Mouse (Mus musculus): ENCODE data around the gene Stard10. TPM values are rescaled to one million over a fixed set of nuclear protein-coding genes. Genes with fewer than 3 reads are reported as not detected.

The Stard10 gene
- total RNA-seq, 1 experiment, result 15.2 TPM

DNA sequence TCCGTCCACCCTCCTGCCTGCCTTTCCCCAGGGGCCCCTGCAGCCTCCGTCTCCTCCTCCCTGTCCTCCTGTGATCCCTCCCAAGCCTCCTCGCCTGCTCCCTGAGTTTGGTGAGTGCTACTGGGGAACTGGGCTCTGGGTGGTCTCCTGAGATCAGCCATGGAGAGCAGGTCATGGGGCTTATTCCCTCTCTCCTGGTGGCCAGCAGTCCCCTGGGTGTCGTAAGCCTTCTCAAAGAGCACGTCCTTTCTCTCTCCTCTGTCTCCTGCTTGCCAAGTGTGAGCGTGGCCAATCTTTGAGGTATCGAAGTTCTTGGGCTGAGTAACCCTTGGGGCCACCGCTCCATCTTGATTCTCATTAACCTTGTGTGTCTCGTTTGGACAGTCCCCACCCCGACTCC, 68.0 kb downstream of the Stard10 start:
- Histone ChIP-seq H3K27ac (ENCODE audit: insufficient read depth, low read depth, low read length, poor library complexity, severe bottlenecking) (no peak overlapping the region), H3K9ac (ENCODE audit: insufficient read depth, low read depth, low read length, poor library complexity, severe bottlenecking) (no peak overlapping the region), H3K4me1 (ENCODE audit: control insufficient read depth in 2 of 2, insufficient read depth in 2 of 2, low read length in 2 of 2, poor library complexity in 1 of 2) (peaks cover 2 to 18% of the 10 kb centered on the region in 2 experiments; a peak in 2 of 4 replicates), H3K9me3 (ENCODE audit: control insufficient read depth, insufficient read depth, low read depth, low read length) (no peaks in the 10 kb centered on the region), H3K36me3 (ENCODE audit: control insufficient read depth, insufficient read depth, low read length, poor library complexity, severe bottlenecking) (peaks cover 9% of the 10 kb centered on the region; the same call in 1 of the 2 replicates), H3K4me3 (ENCODE audit: insufficient read depth in 1 of 2, low read depth in 1 of 2, low read length in 2 of 2, poor library complexity in 1 of 2, severe bottlenecking in 1 of 2) (no peak overlapping the region)
- TF ChIP-seq HCFC1 (IDR thresholded peaks at IDR 0.05; ENCODE audit: borderline replicate concordance, insufficient read depth, low read length) (no peak), ZC3H11A (IDR thresholded peaks at IDR 0.05; ENCODE audit: borderline replicate concordance, low read depth, low read length) (no peak), MAFK (IDR thresholded peaks at IDR 0.05; ENCODE audit: insufficient read depth, low read depth, low read length) (no peak), ZNF384 (IDR thresholded peaks at IDR 0.05; ENCODE audit: low read depth, low read length) (no peak), CHD2 (IDR thresholded peaks at IDR 0.05; ENCODE audit: low read depth, low read length) (no peak)
- DNase-seq (ENCODE audit: low read depth, low spot score), result no peak
- in situ Hi-C loops (cut with MboI; ENCODE audit: low sequenced_read_pairs in 2 of 2, unreplicated experiment in 2 of 2), result no loop called here

DNA sequence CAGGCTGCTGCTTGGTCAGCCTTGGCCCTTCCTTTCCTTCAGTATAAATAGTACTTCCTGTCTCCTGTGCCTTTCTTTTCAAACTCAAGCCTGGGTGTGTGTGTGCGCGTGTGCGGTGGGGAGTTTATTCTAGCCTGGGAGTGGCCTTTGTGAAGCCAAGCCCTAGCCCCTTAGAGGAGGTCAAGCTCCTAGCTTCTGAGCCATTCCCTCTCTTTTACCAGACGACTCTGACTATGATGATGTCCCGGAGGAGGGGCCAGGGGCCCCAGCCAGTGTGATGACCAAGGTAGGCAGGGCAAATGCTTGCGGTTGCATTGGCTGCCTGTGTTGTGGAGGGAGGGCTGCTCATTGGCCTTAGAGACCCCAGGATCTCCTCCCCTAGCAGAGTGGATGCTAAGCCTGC, 68.4 kb downstream of the Stard10 start:
- Histone ChIP-seq H3K9ac (ENCODE audit: insufficient read depth, low read depth, low read length, poor library complexity, severe bottlenecking) (no peak overlapping the region), H3K36me3 (ENCODE audit: control insufficient read depth, insufficient read depth, low read length, poor library complexity, severe bottlenecking) (peaks cover 11% of the 10 kb centered on the region; the same call in 1 of the 2 replicates), H3K4me3 (ENCODE audit: insufficient read depth in 1 of 2, low read depth in 1 of 2, low read length in 2 of 2, poor library complexity in 1 of 2, severe bottlenecking in 1 of 2) (no peak overlapping the region), H3K27ac (ENCODE audit: insufficient read depth, low read depth, low read length, poor library complexity, severe bottlenecking) (no peak overlapping the region), H3K4me1 (ENCODE audit: control insufficient read depth in 2 of 2, insufficient read depth in 2 of 2, low read length in 2 of 2, poor library complexity in 1 of 2) (peaks cover 2 to 18% of the 10 kb centered on the region in 2 experiments; a peak in 2 of 4 replicates), H3K9me3 (ENCODE audit: control insufficient read depth, insufficient read depth, low read depth, low read length) (no peaks in the 10 kb centered on the region)
- no peak for TF ChIP-seq ZC3H11A (IDR thresholded peaks at IDR 0.05; ENCODE audit: borderline replicate concordance, low read depth, low read length)
- no peak for TF ChIP-seq ZNF384 (IDR thresholded peaks at IDR 0.05; ENCODE audit: low read depth, low read length)
- TF ChIP-seq MAFK (IDR thresholded peaks at IDR 0.05; ENCODE audit: insufficient read depth, low read depth, low read length), result no peak
- TF ChIP-seq HCFC1 (IDR thresholded peaks at IDR 0.05; ENCODE audit: borderline replicate concordance, insufficient read depth, low read length), result no peak
- TF ChIP-seq CHD2 (IDR thresholded peaks at IDR 0.05; ENCODE audit: low read depth, low read length), result no peak
- in situ Hi-C loops (cut with MboI; ENCODE audit: low sequenced_read_pairs in 2 of 2, unreplicated experiment in 2 of 2), result no loop called here
- DNase-seq (ENCODE audit: low read depth, low spot score), result no peak

DNA sequence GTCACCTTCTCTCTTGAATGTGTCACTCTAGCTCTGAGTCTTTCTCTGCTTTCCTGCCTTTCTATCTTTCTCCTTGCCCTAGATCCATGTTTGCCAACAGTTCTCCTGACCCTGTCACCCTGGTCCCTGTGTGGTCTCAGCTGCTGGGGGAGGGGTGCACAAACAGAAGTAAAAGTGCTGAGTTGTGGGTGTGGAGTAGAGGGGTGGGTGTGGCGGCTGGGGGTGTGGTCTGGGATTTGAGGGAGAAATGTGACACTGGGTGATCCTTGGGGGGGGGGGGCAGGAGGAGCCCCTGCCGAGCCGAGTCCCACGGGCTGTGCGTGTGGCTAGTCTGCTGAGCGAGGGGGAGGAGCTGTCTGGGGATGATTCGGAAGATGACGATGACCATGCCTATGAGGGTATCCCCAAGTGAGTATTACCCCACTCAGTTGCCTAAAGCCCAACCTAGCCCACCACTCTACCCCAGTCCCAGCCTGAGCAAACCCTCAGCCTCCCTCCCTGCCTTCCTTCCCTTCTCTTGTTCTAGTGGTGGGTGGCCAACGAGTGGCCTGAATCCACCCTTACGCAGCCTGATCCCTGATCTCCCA, 69.1 kb downstream of the Stard10 start:
- no peak overlapping the region for H3K4me3 ChIP-seq (ENCODE audit: insufficient read depth in 1 of 2, low read depth in 1 of 2, low read length in 2 of 2, poor library complexity in 1 of 2, severe bottlenecking in 1 of 2)
- no peak for DNase-seq (ENCODE audit: low read depth, low spot score)
- TF ChIP-seq ZNF384 (IDR thresholded peaks at IDR 0.05; ENCODE audit: low read depth, low read length) (no peak), HCFC1 (IDR thresholded peaks at IDR 0.05; ENCODE audit: borderline replicate concordance, insufficient read depth, low read length) (no peak), MAFK (IDR thresholded peaks at IDR 0.05; ENCODE audit: insufficient read depth, low read depth, low read length) (no peak), CHD2 (IDR thresholded peaks at IDR 0.05; ENCODE audit: low read depth, low read length) (no peak), ZC3H11A (IDR thresholded peaks at IDR 0.05; ENCODE audit: borderline replicate concordance, low read depth, low read length) (no peak)
- no peak overlapping the region for H3K27ac ChIP-seq (ENCODE audit: insufficient read depth, low read depth, low read length, poor library complexity, severe bottlenecking)
- H3K4me1 ChIP-seq (ENCODE audit: control insufficient read depth in 2 of 2, insufficient read depth in 2 of 2, low read length in 2 of 2, poor library complexity in 1 of 2), result peaks cover 2 to 18% of the 10 kb centered on the region in 2 experiments; a peak in 2 of 4 replicates
- in situ Hi-C loops (cut with MboI; ENCODE audit: low sequenced_read_pairs in 2 of 2, unreplicated experiment in 2 of 2), result no loop called here
- no peak overlapping the region for H3K9ac ChIP-seq (ENCODE audit: insufficient read depth, low read depth, low read length, poor library complexity, severe bottlenecking)
- H3K36me3 ChIP-seq (ENCODE audit: control insufficient read depth, insufficient read depth, low read length, poor library complexity, severe bottlenecking), result peaks cover 11% of the 10 kb centered on the region; the same call in 1 of the 2 replicates
- no peaks in the 10 kb centered on the region for H3K9me3 ChIP-seq (ENCODE audit: control insufficient read depth, insufficient read depth, low read depth, low read length)

GRCm38 (mm10) chr7:101389256-101389655, 72.4 kb downstream of the Stard10 start:
- Histone ChIP-seq H3K36me3 (ENCODE audit: control insufficient read depth, insufficient read depth, low read length, poor library complexity, severe bottlenecking) (peaks cover 11% of the 10 kb centered on the region; the same call in 1 of the 2 replicates), H3K9ac (ENCODE audit: insufficient read depth, low read depth, low read length, poor library complexity, severe bottlenecking) (no peak overlapping the region), H3K9me3 (ENCODE audit: control insufficient read depth, insufficient read depth, low read depth, low read length) (no peaks in the 10 kb centered on the region), H3K27ac (ENCODE audit: insufficient read depth, low read depth, low read length, poor library complexity, severe bottlenecking) (no peak overlapping the region), H3K4me1 (ENCODE audit: control insufficient read depth in 2 of 2, insufficient read depth in 2 of 2, low read length in 2 of 2, poor library complexity in 1 of 2) (peaks cover 0 to 25% of the 10 kb centered on the region in 2 experiments; a peak in 2 of 4 replicates), H3K4me3 (ENCODE audit: insufficient read depth in 1 of 2, low read depth in 1 of 2, low read length in 2 of 2, poor library complexity in 1 of 2, severe bottlenecking in 1 of 2) (no peak overlapping the region)
- DNase-seq (ENCODE audit: low read depth, low spot score), result no peak
- TF ChIP-seq CHD2 (IDR thresholded peaks at IDR 0.05; ENCODE audit: low read depth, low read length) (no peak), ZC3H11A (IDR thresholded peaks at IDR 0.05; ENCODE audit: borderline replicate concordance, low read depth, low read length) (no peak), HCFC1 (IDR thresholded peaks at IDR 0.05; ENCODE audit: borderline replicate concordance, insufficient read depth, low read length) (no peak), ZNF384 (IDR thresholded peaks at IDR 0.05; ENCODE audit: low read depth, low read length) (no peak), MAFK (IDR thresholded peaks at IDR 0.05; ENCODE audit: insufficient read depth, low read depth, low read length) (no peak)
- in situ Hi-C loops (cut with MboI; ENCODE audit: low sequenced_read_pairs in 2 of 2, unreplicated experiment in 2 of 2), result no loop called here
